Mouse (Mus musculus) bone marrow macrophage, adult 2 months (primary cell): ENCODE results near the gene Csf1.

Experiments
- CTCF ChIP-seq: IDR thresholded peaks from 2 replicates; pipeline ENCODE4 v1.5.1; 2012; ENCODE audit warnings: low read depth, mild to moderate bottlenecking, low read length, moderate library complexity
- POLR2A ChIP-seq: IDR thresholded peaks from 2 replicates; pipeline ENCODE4 v1.6.1; 2012; ENCODE audit warnings: mild to moderate bottlenecking, low read depth, low read length, borderline replicate concordance

- TF ChIP-seq POLR2A (no peak), CTCF (no peak)
Observed at GRCm38 (mm10) chr3:107786980-107787612, 26.8 kb upstream of the Csf1 start.
